Mouse (Mus musculus): Measurements from ENCODE around the gene Agps. TPM values are rescaled to one million over a fixed set of nuclear protein-coding genes. Genes with fewer than 3 reads are reported as not detected.

The Agps gene
- polyA plus RNA-seq (2012; rRNA removed): 3.4 and 4.3 TPM in 2 replicates

DNA sequence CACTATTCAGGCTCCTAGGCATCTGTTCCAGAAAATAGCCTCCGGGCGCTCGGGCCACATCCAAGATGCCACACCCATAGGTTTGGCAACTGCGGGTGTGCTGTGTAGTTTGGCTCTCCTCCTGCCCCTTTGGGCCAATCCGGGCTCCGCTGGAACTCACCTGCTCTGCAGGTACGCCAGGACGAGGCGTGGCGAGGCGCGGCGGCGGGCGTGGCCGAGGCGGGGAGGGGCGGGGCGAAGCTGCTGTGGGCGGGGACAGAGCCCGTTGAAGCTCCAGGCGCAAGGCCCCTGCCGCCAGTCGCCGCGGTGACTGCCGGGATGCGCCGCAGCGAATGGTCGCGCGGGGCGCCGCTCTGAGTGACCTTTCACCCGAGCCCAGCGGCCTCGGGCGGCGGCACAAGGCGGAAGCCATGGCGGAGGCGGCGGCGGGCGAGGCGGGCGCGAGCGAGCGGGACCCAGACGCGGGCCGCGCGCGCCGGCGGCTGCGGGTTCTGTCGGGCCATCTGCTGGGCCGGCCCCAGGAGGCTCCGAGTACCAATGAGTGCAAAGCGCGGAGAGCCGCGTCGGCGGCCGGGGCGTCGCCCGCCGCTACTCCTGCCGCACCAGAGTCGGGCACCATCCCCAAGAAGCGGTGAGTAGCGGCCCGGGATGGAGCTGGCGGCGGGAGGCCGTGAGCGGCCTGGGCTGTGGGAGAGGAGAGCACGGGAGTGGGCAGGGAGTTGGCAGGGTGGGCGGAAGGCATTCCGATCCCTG, at the start of gene Agps:
Gene Agps, plus strand, starts transcription at position 297 of the 753 bp plus-strand sequence.
- under 1% methylated on average over 73 of the region's 86 CpGs for WGBS

DNA sequence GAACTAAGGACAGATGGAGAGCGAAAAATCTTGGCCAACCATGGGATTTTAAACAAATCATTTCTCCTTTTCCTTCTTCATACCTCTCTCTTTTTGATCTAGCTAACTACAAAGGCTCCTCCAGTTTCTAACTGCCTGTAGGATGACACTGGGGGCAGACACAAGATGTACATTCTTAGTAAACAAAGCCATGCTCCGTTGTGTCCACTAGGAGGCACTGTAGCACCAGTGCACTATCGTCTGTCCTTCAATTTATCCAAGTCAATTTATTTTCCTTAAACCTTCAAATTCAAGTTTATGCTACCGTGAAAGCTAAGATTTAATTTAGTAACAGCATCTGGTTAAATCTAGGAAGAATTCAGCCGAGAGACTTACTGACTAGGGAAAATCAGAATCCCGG, 45.9 kb upstream of the Agps start:
- WGBS: 27% methylated on average over 6 of the region's 6 CpGs
- no peak for DNase-seq (ENCODE audit: low read depth, low spot score)

More for the DNA sequence above, at the start of gene Agps:
- peak; percentile 82 for DNase-seq (ENCODE audit: low read depth, low spot score)

DNA sequence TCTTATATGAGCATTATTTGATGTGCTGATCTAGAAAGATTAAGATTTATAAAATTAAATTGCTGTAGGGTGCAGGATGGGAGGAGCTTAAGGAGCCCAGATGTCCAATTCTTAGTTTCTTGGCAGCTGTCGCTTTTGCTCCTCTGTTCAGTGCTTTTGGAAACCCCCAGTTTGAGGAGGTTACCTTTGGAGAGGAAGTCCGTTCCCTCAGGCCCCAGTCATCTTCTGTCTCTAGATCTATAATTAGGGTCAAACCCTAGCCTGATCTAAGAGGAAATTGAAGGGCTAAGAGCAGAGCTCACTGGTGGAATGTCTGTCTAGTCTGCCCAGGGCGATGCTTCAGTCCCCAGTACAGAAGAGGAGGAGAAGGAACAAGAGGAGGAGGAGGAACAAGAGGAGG, 43.5 kb upstream of the Agps start:
- 48% methylated on average over 3 of the region's 3 CpGs for WGBS
- DNase-seq (ENCODE audit: low read depth, low spot score): no peak

DNA sequence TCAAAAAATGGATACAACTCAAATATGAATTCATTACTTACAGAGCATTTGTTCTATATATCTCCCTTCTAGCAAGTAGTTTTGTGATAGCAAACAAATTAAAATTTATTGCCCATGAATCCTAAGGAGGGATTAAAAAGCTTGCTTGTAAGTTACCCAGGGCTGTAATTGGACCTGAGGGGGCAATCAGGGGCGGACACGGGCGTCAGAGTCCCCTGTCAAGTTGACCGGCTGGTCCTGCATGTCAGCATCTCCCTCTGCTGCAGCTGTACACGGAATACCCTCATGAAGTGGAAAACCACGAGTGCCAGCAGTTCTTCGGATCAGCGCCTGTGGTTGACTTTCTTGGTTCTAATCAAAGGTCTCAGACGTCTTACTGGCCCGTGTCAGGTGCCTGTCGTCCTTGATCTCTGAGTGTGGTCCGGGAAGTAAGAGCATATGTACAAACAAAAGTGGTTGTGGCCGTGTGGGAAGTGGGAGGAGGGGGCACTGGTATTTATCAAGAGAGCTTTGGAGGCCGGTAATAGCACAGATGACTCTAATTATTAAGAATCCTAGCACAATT, 41.9 kb upstream of the Agps start:
- no peak for DNase-seq (ENCODE audit: low read depth, low spot score)
- WGBS: 64% methylated on average over 14 of the region's 14 CpGs

DNA sequence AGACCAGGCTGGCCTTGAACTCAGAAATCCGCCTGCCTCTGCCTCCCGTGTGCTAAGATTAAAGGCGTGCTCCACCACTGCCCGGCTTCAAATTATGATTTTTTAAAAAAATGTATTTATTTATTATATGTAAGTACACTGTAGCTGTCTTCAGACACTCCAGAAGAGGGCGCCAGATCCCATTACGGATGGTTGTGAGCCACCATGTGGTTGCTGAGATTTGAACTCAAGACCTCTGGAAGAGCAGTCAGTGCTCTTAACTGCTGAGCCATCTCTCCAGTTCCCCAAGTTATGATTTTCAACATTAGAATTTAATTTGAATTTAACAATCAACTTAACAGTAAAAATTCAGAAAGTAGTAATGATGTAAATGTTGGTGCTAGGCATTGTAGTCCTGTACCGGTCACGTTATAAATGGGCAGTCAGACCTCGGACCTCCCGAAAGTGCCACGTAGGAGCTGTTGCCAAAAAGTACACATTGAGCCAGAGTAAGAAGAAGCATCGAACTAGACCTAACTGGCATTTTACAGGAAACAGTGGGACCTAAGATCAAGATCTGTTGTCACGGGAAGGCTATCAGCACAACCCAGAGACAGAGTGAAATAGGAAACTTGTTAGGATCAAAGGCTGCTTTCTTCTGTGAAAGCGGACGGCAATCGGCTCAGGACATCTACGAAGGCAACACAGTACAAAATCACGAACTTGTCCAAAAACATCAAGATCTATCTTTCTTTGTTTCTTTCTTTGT, 40.2 kb upstream of the Agps start:
- no peak for DNase-seq (ENCODE audit: low read depth, low spot score)
- 83% methylated on average over 18 of the region's 18 CpGs for WGBS

DNA sequence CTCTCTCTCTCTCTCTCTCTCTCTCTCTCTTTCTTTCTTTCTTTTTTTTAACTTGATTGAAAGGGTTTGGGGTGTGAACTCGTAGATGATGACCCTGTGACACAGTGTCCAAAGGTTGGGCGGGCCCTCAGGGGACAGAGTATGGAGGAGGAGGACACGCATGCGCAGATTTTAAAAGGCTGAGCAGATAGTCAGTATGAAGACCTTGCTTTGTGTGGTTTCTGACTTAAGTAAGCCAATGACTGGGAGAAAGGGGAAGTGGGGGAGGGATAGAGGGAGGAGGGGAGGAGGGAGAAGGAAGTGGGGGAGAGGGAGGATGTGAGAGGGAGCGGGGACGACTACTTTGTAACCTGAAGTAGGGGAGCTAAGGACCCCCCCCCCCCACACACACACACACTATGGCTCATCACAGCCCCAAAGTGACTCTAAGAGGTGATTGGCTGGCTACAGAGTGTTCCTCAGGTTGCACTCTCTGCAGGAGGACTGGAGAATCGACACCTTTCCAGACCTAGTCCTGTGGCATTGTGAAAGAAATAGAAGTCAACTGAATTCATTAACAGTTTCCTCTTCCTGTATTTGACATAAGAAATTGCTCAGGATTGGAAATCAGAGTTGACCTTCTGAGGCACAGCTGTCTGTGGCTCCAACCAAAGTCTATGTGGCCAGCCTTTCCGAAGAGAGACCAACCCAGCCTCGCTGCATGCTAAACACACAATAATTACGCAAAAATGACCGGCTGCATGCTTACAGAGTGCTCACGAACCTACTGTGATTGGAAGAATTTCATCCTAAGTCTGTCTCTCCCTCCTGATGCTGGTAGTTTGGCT, 39.4 kb upstream of the Agps start:
- WGBS: 62% methylated on average over 12 of the region's 12 CpGs

DNA sequence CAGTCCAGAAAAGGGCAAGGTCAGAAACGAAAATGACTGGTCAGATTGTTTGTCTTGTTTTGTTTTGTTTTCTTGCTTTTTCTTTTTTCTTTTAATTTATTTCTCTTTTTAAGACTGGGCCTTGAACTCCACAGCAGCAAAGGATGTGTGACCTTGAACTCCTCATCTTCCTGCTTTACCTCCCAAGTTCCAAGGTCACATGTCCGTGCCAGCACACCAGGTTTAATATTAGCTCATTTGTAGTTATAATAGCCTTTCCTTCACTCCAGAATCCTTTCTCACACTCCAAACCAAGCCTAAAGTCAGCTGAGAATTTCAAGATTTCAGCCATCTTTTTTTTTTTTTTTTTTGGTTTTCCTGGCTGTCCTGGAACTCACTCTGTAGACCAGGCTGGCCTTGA, 35.8 kb upstream of the Agps start:
- WGBS: 64% methylated on average over 2 of the region's 2 CpGs
- DNase-seq (ENCODE audit: low read depth, low spot score): no peak

More for the DNA sequence above, 39.4 kb upstream of the Agps start:
- DNase-seq (ENCODE audit: low read depth, low spot score): no peak

DNA sequence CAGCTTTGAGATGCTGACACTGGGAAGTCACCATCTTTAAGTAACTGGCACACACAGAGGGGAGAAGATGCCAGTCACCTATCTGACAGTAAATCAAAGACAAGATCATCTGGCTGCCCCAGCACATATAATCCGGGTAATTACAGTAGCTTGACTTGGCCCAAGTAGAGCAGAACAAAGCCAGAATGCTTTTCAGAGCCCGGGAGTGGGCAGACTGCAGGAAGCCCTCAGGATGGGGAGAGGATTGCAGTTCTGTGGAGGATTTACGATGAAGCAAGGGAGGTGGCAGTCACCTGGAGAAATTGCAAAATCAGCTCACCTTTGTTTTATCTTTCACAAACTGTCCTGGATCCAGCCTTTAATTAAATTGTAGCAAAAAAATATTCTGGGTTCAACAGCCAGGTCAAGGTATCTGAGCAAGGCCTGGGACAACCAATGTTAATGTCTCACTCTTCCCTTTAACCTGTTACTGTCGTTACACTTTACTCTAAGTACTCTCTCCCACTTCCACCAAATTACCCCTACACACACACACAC, 33.5 kb upstream of the Agps start:
- DNase-seq (ENCODE audit: low read depth, low spot score): no peak
- 42% methylated on average over 4 of the region's 4 CpGs for WGBS

DNA sequence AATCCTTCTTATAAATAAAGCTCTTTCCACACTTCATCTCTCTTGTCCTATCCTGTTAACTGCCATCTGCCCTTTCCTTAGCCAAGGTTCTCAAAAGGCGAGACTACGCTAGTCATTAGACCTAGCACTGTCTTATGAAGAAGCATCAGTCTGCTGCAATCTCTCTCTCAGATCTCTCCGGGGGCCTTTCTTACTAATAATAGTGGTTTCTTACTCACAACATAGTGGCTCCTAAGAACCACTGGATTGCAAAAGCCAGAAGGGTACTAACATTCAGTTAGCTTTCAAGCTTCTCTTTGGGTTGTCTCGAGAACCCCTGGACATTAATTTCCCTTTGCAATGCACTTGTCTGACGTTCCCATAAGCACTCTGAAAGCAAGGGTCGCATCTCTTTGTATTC, 26.2 kb upstream of the Agps start:
- no peak for DNase-seq (ENCODE audit: low read depth, low spot score)
- 93% methylated on average over 6 of the region's 6 CpGs for WGBS

DNA sequence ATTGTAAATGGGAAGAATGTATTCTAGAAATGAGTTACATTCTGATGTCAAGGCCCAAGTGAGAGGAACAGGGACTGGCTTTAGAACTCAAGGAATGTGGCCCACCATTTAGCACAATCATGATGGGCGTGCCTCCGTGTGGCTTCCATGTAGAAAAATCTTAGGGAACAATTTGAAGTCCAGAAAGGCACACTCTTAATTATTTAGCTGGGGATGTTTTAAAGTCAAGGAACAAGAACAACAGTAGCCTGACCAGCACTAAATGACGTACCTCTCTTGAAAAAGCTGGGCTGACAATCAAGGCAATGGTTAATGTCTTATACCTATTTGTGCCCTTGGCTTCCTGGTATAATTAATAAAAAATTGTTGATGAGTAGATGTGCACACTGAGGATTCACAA, 25.1 kb upstream of the Agps start:
- 94% methylated on average over 3 of the region's 3 CpGs for WGBS
- no peak for DNase-seq (ENCODE audit: low read depth, low spot score)

DNA sequence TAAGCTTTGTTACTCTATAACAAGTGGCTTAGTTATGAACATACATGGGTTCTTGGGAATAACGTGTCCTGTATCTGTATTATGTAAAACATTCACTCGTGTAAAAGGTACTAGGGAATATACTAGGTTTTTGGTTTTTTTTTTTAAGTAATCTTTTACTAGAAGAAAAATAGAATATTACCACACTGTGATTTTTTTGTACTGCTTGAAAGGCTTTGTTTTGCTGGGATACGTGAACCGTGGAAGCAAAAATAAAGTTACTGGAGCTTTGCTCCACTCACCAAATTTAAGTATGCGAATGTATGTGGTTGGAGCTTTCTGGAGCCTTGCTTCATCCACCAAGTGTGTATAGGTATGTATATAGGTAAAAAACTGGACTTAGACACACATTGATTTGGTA, 24.5 kb upstream of the Agps start:
- DNase-seq (ENCODE audit: low read depth, low spot score): no peak

DNA sequence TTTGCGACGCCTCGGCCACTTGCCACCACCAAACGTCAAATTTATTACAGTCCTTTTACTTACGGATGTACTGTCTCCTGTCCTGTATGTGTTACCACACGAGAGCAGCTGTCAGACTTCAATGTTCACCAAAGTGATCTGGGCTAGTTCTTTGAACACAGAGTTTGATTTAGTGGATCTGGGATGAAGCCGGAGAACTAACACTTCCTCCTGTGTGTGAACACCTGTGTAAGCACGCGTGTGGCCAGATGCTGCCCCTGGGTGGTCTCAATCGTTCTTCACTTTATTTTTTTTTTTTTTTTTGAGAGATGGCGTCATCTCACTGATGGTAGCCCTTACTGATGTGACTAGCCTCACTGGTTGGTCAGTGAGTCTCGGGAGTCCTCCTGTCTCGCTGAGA, 17.1 kb upstream of the Agps start:
- DNase-seq (ENCODE audit: low read depth, low spot score): no peak
- WGBS: 18% methylated on average over 13 of the region's 13 CpGs

More for the DNA sequence above, 24.5 kb upstream of the Agps start:
- WGBS: 96% methylated on average over 5 of the region's 5 CpGs

DNA sequence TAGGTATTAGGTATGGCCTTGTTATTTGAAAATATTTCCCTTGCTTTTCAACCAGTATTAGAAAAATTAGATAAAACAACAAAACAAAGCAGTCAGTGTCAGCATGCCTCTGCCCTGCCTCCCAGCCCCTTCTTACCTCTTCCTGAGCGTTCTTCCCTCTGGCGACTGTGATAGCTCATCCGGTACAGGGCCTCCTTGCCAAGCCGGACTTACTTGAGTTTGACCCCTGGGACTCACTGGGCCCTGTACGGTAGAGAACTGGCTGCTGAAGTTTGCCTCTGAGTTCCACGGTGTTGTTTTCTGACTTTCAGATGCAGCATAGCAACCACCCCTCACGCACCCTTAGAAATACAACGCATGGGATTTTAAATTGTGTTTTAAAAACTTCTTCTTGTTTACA, 16.5 kb upstream of the Agps start:
- DNase-seq (ENCODE audit: low read depth, low spot score): no peak
- WGBS: 57% methylated on average over 8 of the region's 8 CpGs

DNA sequence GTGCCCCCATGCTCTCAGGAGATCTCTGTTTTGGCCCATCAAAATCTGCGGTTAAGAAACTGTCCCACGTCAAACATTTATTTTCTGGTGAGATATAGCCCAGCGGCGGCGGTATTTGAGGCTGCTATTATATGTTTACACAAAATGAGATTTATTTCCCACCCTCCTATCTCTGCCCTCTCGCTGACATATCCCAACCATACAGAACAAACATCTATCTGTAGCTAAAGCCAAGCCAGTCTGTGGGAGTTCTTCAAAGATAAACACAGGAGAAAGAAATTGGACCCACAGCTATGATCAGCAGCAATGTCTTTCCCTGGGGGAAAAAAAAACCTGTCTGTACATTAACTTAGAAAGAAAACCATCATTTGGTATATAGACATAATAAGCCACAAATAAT, 15.3 kb upstream of the Agps start:
- 20% methylated on average over 6 of the region's 6 CpGs for WGBS

DNA sequence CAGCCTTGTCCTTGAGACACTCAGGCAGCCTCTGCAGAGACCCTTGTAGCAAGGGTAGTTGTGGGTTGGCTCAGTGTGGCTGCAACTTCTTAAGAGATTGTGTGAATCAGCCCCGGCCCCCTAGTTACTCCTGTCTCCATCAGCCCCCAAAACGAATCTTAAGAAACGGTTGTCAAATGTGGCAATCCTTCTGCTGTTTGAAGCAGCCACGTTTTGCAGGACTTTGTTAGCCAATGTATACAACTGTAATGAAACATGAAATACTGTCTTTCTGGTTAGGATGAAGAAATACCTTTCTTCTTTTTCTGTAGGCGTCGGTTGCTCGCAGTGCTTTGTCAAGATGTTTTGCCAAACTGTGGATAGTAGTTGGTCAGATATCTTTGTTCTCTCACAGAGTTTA, 13.3 kb upstream of the Agps start:
- WGBS: 83% methylated on average over 7 of the region's 7 CpGs
- DNase-seq (ENCODE audit: low read depth, low spot score): no peak

More for the DNA sequence above, 15.3 kb upstream of the Agps start:
- no peak for DNase-seq (ENCODE audit: low read depth, low spot score)

DNA sequence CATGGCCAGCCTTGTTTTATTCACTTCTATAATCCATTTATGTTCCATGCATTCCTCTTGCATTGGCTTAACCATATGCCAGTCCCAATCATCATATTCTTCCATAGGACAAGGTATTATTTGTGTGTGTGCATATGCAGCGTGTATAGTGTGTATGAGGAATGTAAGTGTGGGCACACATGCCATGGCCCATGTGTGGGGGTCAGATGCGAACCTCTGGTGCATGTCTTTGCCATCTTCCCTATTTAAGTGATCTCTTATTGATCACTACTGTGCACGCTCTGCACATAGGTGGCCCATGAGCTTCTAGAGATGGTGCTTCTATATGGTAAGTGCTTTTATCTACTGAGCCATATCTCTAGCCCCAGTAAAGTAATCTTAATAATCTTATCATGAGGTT, 12.2 kb upstream of the Agps start:
- DNase-seq (ENCODE audit: low read depth, low spot score): no peak
- WGBS: 96% methylated on average over 3 of the region's 3 CpGs

DNA sequence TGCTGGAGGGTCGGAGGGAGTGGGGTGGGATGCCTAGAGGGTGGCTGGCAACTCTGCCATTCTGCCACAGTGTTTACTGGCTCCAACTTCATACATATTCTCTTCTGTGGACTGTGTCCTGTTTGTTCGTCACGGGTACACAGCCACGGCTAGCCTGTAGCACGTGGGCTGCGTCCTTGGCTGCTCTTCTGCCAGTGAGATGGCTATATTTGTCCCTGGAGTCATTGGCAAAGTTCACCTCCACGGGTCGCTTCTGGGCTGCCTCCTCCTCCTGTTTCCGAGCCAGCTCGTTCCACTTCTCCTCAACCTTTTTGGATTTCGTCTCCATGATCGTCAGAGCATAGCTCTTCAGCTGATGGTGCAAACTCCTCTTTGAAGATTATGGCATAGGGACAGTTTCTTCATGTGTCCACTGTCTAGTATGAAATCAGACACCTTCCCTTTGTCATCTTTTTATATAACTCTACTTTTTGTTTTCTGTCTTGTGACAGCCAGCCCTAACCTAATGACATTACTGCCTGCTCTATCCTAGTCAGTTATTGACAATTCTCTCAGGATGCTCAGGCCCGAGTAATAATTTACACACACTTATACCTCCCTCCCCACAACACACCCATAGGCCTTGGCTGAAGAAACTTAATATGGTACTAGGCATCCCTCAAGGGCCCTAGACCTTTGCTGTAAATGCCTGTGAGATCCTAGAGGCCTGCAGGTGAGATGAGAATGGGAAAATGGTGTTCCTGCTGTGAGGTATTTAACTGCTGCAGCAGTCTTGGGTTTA, 9.8 kb upstream of the Agps start:
- 91% methylated on average over 13 of the region's 13 CpGs for WGBS
- DNase-seq (ENCODE audit: low read depth, low spot score): no peak

DNA sequence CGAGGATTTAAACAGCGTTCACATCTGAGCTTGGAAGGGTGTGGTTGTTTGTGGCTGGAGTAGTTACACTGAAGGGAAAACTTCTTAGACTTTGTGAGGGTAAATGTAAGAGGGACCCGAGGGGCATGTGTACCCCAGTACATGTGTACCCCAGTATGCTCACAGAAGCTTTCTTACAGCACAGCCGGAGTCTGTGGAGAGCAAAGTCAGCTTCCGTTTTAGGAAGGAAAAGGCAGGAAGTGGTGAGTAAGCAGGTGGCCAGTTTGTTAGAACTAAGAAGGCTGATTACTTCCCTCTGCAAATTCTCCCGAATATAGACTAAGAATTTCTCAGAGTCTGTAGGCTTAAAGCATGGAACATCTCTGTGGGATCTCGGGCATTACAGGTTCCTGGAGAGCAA, 8.2 kb upstream of the Agps start:
- 15% methylated on average over 7 of the region's 7 CpGs for WGBS
- DNase-seq (ENCODE audit: low read depth, low spot score): no peak

DNA sequence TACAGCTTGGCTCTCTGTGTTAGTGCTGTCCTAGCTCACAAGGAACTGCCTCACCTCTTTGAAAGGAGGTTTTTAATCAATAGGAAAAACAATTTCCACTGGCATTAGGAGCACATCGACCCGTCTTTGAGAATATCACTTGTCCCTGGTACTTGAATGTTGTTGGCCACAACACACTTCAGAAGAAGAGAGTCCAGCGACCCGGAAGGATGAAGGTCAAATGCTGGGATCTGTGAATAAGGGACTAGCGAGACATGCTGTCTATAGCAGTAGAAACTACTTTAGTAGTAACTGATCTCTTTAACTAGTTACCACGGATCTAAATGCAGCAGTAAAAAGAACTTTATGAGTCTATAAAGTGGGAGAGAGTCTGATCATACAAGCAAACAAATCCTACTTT, 7.8 kb upstream of the Agps start:
- WGBS: 14% methylated on average over 6 of the region's 6 CpGs

More for the DNA sequence above, 7.8 kb upstream of the Agps start:
- DNase-seq (ENCODE audit: low read depth, low spot score): no peak

Measured in large intestine, adult 2 months (tissue).